Mouse (Mus musculus): ENCODE results near the gene Nrtn.

The Nrtn gene

DNA sequence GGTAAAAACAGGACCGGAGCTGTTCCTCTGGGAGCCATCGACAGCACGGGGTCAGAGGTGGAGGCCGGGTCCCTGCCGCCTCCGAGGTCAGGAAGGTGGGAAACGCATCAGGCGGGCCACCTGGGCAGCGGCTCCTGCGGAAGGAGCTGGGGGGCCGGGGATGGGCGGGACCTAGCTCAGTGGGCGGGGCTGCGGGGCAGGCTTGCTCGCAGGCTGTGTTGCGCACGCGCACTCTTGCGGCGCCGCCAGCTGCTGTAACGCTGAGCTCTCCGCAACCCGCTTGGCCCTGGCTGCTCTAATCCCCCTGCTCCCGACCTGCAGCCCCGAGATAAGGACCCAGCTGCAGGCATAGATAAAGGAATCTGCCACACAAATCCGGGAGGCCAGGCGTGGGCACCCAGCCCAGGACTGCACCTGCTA lies 4.7 kb upstream of the Nrtn start:
- DNase-seq = peak; percentile 94 to 95

DNA sequence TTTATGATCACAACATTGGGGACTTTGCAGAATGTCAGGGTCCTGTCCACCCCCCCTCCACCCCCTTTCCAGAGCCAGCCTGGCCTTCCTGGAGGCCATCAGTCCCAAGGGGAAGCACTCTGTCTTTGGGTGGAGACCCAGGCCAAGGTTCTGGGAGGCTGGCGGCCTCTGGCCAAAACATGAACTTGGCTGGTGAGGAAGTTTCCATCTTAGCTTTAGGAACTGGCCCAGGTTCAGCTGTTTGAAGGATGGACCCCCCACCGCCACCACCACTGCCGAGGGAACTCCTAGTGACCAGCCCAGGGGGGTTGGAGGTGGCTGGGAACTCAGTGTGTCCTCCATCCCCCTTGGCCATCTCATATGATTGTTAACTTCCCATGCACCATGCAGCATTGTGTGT lies 3.7 kb upstream of the Nrtn start:
- peak in 1 of 2 experiments; percentile 33 for DNase-seq

DNA sequence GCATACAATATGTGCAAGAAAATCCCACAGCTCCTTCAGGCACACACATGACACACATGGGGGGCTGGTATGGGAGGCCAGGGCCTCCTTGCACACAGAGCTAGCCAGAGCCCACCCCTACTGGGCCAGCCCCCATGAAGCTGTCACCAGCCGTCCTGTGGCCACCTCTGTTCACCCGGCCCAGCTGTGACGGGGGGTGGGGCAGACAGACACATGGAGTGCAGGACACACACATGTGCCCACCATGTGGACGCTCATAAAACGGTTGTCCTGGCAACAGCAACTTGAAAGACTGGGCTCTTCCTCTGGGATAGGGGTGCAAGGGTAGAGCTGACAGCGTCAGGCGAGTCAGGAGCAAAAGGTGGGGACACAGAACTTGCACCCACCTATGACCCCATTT lies 1.9 kb upstream of the Nrtn start:
- peak in 1 of 2 experiments; percentile 37 for DNase-seq

DNA sequence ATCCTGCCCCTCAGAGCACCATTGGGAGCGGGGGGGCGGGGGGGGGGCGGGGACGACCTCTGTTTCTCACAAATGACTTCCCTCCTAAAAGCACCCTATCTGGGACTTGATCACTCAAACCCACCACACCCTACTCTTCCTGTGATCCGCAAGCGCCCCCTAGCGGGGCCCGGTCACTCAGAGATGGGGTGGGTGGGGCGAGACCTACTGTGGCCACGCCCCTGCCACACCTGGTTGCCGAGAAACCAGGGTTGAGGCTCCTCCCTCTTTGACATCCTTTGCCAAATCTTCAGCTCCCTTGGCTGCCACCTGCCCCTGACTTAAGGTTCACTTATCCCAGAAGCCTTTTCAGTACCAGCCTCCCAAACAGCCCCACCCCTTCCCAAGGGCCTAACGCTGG lies 802 bp upstream of the Nrtn start:
- peak; percentile 83 to 86 for DNase-seq

DNA sequence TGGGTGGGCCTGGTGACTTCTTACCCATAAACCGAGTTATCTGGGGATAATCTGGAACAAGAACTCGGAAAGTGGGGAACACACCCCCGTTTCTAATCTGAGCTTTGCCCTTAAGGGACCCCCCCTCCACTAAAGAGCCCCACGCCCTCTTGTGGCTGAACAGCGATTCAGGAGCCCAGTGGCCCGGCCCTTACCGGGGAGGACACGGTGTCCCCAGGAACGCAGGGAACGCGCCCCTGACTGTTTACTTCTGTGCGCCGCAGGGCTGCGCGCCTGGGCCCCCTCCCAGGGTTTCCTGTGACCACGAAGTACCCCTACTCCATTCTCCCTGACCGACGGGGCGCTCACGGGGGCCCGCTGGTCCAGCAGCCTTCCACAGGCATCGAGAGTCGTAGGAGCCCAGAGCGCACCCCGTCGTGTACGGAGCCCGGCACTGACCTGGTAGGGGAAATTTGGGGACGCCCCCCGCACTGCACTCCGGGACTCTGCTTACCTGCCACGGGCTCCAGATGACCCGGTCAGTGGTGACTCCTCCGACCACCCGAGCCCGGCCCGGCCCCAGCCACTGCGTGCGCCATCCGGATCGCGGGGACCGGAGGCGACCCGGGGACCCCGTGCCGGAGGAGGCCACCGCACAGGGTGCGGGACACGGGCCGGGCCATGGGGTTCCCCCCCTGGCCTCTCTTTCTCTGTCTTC lies 479 bp downstream of the Nrtn start:
- peak; percentile 37 to 48 for DNase-seq

- DNase-seq = peak; percentile 26 to 51
Measured at GRCm38 (mm10) chr17:56754271-56755185, 2.8 kb downstream of the Nrtn start.

- DNase-seq = no peak
Measured at GRCm38 (mm10) chr17:56753452-56753851, 3.9 kb downstream of the Nrtn start.

- DNase-seq = no peak
Measured at GRCm38 (mm10) chr17:56751404-56752072, 5.8 kb downstream of the Nrtn start.

DNA sequence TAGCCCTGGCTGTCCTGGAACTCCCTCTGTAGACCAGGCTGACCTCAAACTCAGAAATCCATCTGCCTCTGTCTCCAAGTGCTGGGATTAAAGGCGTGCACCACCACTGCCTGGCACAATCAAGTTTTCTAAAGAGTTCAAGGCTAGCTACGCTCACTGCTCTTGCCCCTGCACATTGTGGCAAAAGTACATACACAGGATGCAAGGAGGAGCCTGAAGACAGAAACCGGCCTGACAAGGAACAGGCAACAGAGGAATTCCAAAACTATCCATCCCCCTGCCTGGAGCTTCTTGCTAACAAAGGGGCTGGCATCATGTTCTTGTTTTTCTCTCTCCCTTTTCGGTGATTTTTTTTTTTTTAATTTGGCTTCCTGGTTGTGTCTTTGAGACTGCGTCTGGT lies 13.2 kb downstream of the Nrtn start:
- no peak for DNase-seq

DNA sequence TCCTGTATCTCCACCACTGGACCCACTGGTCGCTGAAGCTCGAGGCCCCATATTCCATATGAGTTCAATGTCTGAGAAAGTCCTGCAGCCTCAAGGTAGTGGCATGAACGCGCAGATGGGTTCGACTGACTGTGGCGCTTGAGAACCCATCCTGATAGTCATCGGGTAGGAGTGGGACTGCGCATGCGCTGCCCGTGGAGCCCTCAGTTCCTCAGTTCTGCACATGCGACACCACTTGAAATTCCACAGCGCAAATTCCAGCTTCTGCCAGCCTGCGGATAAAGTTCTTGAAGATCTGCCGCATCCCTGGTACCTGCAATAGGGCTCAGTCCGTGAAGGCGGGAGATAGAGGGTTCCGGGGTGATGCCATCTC lies 16.6 kb downstream of the Nrtn start:
- DNase-seq = no peak

- no peak for DNase-seq
Measured at GRCm38 (mm10) chr17:56740118-56740787, 17.1 kb downstream of the Nrtn start.

GRCm38 (mm10) chr17:56738221-56738620 lies 19.1 kb downstream of the Nrtn start:
- no peak for DNase-seq

DNA sequence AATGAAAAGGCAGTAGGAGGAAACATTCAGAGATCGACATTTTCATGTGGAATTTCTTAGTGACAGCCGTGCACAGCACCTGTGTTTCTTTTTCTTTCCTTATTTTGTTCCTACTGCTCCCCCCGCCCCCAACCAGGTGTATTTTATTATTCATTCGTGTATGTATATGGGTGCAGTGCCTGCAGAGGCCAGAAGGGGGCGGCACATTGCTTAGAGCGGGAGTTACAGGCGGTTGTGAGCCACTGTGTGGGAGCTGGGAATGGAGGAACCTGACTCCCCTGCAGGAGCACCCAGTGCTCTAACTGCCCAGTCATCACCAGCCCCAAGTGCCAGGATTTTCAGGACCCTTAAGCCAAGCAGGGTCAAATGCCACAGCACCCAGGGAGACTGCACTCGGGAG lies 20.8 kb downstream of the Nrtn start:
- DNase-seq = peak in 1 of 2 experiments; percentile 37

GRCm38 (mm10) chr17:56729656-56730055 lies 27.7 kb downstream of the Nrtn start:
- DNase-seq = no peak

DNA sequence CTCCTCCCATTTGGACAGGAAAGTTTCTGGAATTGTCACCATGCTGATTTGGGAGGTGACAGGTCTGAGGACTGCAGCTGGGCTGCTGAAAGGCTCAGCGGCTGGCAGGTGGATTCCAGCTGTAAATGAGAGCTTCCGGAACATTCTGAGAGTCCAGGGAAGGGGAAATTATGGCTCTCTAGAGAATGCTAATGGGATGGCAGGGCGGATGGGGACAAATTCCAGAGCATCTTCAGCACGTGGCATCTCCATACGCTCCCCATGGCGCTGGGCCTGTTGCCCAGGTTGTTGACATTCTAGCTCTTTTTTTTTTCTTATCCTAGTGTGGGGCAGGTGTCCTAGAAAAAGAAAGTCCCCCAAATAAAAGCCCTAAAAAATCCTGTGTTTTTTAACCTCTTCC lies 28.2 kb downstream of the Nrtn start:
- no peak for DNase-seq

- DNase-seq = no peak
Measured at GRCm38 (mm10) chr17:56728117-56728516, 29.2 kb downstream of the Nrtn start.

DNA sequence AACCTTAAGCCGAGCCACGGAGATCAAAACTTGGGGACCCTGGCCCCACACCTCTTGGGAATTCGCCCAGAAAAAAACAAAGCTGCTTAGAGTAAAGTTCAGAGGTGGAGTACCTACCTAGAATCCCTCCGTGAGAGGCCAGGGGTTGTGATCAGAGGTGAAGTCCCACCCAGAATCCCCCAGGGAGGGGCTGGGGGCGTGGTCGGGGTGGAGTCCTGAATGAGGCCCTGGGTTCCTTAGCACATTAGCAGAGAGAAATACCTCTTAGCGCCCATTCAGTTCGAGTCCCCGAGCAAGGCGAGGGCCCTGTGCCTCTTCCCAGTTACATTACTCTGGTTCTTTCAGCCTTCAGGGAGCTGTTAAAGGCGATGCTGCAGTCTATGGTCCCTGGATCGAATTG lies 29.7 kb downstream of the Nrtn start:
- DNase-seq = no peak

GRCm38 (mm10) chr17:56727029-56727649 lies 30.2 kb downstream of the Nrtn start:
- DNase-seq = no peak

DNA sequence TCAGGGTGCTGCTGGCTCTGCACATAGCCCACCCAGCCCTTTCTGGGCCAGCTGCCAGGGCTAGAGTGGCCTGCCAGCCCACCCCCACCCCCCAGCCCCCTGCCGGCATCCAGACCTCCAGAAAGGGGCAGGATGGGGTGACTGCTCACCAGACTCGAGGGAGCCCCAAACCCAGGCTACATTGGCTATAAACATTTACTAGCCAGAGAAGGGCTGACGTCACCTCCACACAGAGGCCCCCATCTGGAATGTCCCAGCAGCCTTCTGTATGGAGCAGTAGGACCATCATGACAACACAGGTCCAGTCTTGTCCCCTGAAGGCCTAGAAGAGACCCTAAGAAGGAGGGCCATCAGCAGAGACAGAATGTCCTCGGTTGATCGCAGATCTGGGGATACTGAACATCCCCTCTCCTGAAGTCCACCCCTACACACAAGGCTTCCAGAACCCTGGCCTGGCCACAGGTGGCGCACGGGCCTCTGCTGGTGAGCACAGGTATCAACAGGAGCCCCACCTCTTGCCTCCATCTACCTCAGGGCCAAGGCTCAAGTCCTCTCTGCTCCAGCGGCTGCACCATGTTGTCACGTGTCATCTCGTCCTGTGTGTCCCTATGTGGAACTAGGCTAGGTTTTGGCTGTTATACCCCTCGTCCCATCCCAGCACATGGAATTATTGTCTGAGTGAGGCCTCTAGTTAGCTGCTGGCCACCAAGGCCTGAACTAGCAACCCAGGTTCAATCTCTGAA lies 33.7 kb downstream of the Nrtn start:
- no peak for DNase-seq

- DNase-seq = no peak
Measured at GRCm38 (mm10) chr17:56722441-56722840, 34.9 kb downstream of the Nrtn start.

DNA sequence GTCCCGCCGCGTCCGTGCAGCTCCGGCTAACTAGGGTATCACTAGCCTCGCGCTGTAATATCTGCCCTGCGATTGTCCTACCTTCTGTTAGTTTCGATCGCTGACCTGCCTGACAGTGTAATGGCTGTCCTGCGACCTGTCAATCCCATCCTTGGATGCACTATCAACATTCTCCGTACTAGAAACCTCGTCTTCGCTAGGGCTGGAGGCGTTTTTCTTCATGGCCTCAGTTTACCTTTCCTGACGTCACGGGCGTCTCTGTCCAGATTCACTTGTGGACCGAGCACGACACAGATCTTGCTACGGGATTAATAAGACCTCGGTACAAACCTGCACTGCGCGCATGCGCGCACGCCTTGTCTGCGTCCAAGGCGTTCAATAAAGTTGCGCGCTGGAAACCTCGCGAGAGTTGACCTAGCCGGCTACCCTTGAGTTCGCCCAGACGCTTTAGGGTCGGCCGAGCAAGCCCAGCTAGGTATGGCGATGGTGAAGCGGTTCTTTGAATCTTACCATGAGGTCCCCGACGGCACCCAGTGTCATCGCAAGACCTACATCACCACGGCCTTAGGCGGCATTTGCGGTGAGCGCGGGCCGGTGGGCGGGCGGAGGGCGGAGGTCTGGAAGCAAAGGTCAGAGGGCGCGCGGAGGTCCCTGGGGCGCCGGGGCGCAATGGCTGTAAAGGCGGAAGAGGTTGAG lies 39.8 kb downstream of the Nrtn start, which contains the start of the genes Ndufa11 and Vmac:
TSS of gene Ndufa11 (plus strand) at position 405 of the 696 bp plus-strand sequence.
TSS of gene Vmac (minus strand) at position 660 of the 696 bp plus-strand sequence.
- DNase-seq = peak; percentile 90 to 93
